Comparison of ENCODE assay signal across 17 mouse cellular contexts in the genomic region with DNA sequence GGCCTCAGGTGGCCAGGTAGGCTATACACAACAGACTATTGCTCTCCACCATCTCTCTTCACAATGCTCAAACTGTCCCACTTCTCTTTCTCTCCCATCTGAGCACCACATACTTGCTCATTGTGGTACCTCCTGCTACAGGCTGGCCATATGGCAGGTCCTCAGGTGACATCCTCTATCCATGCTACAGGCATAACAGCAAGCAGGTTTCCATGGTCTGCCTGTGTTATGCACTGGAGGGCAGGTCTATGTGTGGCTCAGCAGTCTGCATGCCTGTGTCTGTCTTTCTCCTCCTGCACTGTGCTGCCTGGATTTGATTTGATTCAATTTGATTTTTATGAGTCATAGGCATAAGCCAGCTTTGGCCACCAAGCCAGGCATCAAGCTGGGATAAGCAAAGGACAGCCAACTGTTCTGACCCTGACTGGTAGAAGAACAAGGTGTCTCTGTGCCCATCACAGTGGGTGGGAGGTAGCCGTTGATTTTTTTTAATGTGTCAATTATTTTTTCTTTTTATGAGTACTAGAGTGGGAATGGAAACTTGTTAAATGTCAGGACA.
DNase-seq lines count a peak whose midpoint lies in the region; ATAC-seq lines count a peak whose summit lies in the region.
"Had no signal": no experiment of that assay in that cellular context is flagged by ENCODE, and none has a peak within 500 bp of the region (broad histone marks: within the 10 kb centered on the region; RNA-seq: fewer than 3 reads in every experiment).

No protein-coding gene starts in this region.

- no peaks in the 10 kb centered on the region for H3K27me3 ChIP-seq in limb, embryonic 12.5 days
- no peaks in the 10 kb centered on the region for H3K27me3 ChIP-seq in limb, embryonic 10.5 days (ENCODE audit: low read depth, poor library complexity, severe bottlenecking)
- H3K27me3 ChIP-seq: CH12.LX; kidney, embryonic 15.5 days; liver, embryonic 12.5 days; neural tube, embryonic 15.5 days; Patski had no signal

- no peak for DNase-seq in limb, embryonic 10.5 days (ENCODE audit: low spot score)
- DNase-seq in brain, adult 2 months (ENCODE audit: low read depth, low spot score), result peak; percentile 96
- DNase-seq in cerebellum, adult 11-12 months, result peak; percentile 96
- DNase-seq in fibroblast of lung, adult 2 months (ENCODE audit: low read depth), result peak; percentile 11
- no peak for DNase-seq in right cerebral cortex, adult 18-20 months
- DNase-seq: adrenal gland, postnatal 14 days; lung, postnatal 10 days; thymus, postnatal 14 days had no signal

- no peak overlapping the region for H3K9ac ChIP-seq in limb, embryonic 12.5 days (replicated peaks)
- H3K9ac ChIP-seq: kidney, embryonic 15.5 days; liver, embryonic 12.5 days; neural tube, embryonic 15.5 days had no signal

- no peaks in the 10 kb centered on the region for H3K36me3 ChIP-seq in limb, embryonic 12.5 days
- H3K36me3 ChIP-seq in limb, embryonic 10.5 days, result no peaks in the 10 kb centered on the region
- H3K36me3 ChIP-seq: embryonic facial prominence, embryonic 10.5 days; kidney, embryonic 15.5 days; liver, embryonic 12.5 days; neural tube, embryonic 15.5 days had no signal

- H3K9me3 ChIP-seq in limb, embryonic 12.5 days, result no peaks in the 10 kb centered on the region
- H3K9me3 ChIP-seq in limb, embryonic 10.5 days (replicated peaks), result no peaks in the 10 kb centered on the region
- H3K9me3 ChIP-seq: embryonic facial prominence, embryonic 10.5 days; kidney, embryonic 15.5 days; liver, embryonic 12.5 days; neural tube, embryonic 15.5 days had no signal

- H3K4me3 ChIP-seq in limb, embryonic 12.5 days (replicated peaks), result no peak overlapping the region
- no peak overlapping the region for H3K4me3 ChIP-seq in limb, embryonic 10.5 days
- H3K4me3 ChIP-seq: embryonic facial prominence, embryonic 10.5 days; kidney, embryonic 15.5 days; liver, embryonic 12.5 days; neural tube, embryonic 15.5 days had no signal

- no peaks in the 10 kb centered on the region for H3K4me1 ChIP-seq in limb, embryonic 12.5 days (replicated peaks)
- H3K4me1 ChIP-seq in limb, embryonic 10.5 days, result no peaks in the 10 kb centered on the region
- H3K4me1 ChIP-seq: embryonic facial prominence, embryonic 10.5 days; kidney, embryonic 15.5 days; liver, embryonic 12.5 days; neural tube, embryonic 15.5 days had no signal

- H3K4me2 ChIP-seq in limb, embryonic 12.5 days, result no peak overlapping the region
- H3K4me2 ChIP-seq: kidney, embryonic 15.5 days; liver, embryonic 12.5 days; midbrain, embryonic 11.5 days; neural tube, embryonic 15.5 days had no signal

- ATAC-seq in limb, embryonic 12.5 days (ENCODE audit: insufficient number of reproducible peaks, insufficient read depth, low FRiP score, low TSS enrichment, low read depth), result peak; percentile 62; the same call in 1 of the 2 replicates
- no peak for ATAC-seq in megakaryocyte progenitor cell, adult 5-6 weeks (replicated peaks; ENCODE audit: poor library complexity)
- ATAC-seq: liver, embryonic 12.5 days; Patski had no signal

- no peak overlapping the region for H3K27ac ChIP-seq in limb, embryonic 12.5 days
- no peak overlapping the region for H3K27ac ChIP-seq in limb, embryonic 10.5 days
- H3K27ac ChIP-seq: embryonic facial prominence, embryonic 10.5 days; kidney, embryonic 15.5 days; liver, embryonic 12.5 days; neural tube, embryonic 15.5 days had no signal

- WGBS in limb, embryonic 12.5 days, result 76% methylated on average over 1 of the region's 1 CpGs
- WGBS in limb, embryonic 10.5 days, result 88% methylated on average over 1 of the region's 1 CpGs

Comparison
In these comparisons a context has a peak if more than half of its experiments do, and no peak if none do; other contexts are left out.
1. DNase-seq: peak in brain, adult 2 months (single experiment), cerebellum, adult 11-12 months (single experiment) and fibroblast of lung, adult 2 months (single experiment); none in limb, embryonic 10.5 days (single experiment) and right cerebral cortex, adult 18-20 months (single experiment).